Mouse (Mus musculus): Measurements from ENCODE around the gene Pip4p1. TPM values are rescaled to one million over a fixed set of nuclear protein-coding genes. Genes with fewer than 3 reads are reported as not detected.

The Pip4p1 gene
- polyA plus RNA-seq (2012) = 97.7 and 140 TPM in 2 replicates

GRCm38 (mm10) chr14:50930754-50931492, at the start of gene Pip4p1, which contains the start of gene Pnp:
Gene Pip4p1 (minus strand): TSS chr14:50930856.
Gene Pnp (plus strand): TSS chr14:50931082.

GRCm38 (mm10) chr14:50955942-50956508, 25.4 kb upstream of the Pip4p1 start, which contains the start of gene Pnp2:
Gene Pnp2 (plus strand): TSS chr14:50955992.

DNA sequence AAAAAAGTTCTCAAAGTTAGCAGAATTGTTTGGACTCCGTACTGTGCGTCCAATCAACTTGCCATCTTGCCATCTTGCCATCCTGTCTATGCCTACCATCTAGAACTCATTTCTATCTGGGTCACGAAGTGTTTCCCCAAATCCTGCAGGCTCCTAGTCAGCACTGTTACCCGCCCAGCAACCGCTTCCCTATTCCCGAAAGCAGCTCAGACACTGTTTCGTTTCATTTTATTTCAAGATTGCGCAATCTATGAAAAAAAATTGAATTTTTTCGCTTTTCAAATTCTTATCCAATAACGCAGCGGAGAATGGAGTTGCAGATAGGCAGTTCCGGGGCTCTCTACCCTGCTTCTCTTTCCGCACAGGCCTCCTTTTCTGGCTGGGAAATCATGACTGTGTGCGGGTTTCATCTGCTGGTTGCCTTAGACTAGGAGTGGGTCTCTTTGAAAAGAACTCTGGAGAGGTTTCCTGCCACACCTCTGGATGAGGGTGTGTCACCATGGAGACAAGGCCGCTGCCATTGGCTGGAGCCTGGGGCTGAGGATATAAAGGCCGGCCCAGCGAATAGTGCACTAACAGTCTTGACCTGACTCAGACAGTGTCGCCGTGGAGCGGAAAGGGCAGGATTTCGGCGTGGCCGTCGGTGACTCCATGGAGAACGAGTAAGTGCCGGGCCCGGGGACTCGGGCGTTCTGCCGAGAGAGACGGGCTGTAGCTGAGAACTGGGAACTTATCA, 13.4 kb upstream of the Pip4p1 start, which contains the start of gene Gm49342:
Gene Gm49342, plus strand, starts transcription at position 586 of the 736 bp plus-strand sequence.

GRCm38 (mm10) chr14:50924281-50925064, 6.2 kb downstream of the Pip4p1 start, which contains the start of the genes Osgep and Apex1:
Gene Osgep (minus strand): TSS chr14:50924893.
Gene Apex1 (plus strand): TSS chr14:50924968.

DNA sequence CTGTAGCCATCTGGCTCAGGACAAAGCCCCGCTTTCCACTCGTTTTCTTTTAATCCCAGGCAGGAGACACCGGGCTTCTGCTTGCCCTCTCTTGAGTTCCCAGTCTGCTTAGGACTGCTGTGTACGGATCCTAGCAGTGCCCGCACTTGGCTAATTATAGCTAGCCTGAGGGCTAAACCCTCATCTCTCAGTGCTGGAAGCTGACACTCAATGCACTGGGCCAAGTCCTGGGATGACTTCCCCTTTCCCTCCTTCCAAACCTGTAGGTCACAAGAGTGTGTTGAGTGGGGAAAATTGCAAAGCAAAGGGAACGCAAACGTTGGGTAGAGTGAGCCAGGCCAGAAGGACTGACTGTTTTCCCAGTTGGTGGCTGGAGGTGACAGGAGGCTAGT, 33.3 kb downstream of the Pip4p1 start, which contains the start of gene Klhl33:
Gene Klhl33, minus strand, starts transcription at position 134 of the 392 bp plus-strand sequence.

Other genes starting within 250 kb of the Pip4p1 start
- gene Olfr747, start 237.7 kb downstream of the Pip4p1 start, polyA plus RNA-seq (2012) = not detected in 2 replicates
- not detected in 2 replicates for gene Olfr748, start 223.5 kb downstream of the Pip4p1 start, polyA plus RNA-seq (2012)
- gene Olfr749, start 185.8 kb downstream of the Pip4p1 start, polyA plus RNA-seq (2012) = not detected in 2 replicates
- gene Ttc5, start 145.3 kb downstream of the Pip4p1 start, polyA plus RNA-seq (2012) = 16.2 and 18.6 TPM in 2 replicates
- not detected in 2 replicates for gene Ccnb1ip1, start 123.1 kb downstream of the Pip4p1 start, polyA plus RNA-seq (2012)
- 5.3 and 6.5 TPM in 2 replicates for gene Parp2, start 123.0 kb downstream of the Pip4p1 start, polyA plus RNA-seq (2012)
- 4.2 and 6.3 TPM in 2 replicates for gene Tep1, start 60.3 kb downstream of the Pip4p1 start, polyA plus RNA-seq (2012)
- gene Klhl33, start 33.3 kb downstream of the Pip4p1 start, polyA plus RNA-seq (2012) = 0.05 and 0.17 TPM in 2 replicates
- gene Osgep, start 6.0 kb downstream of the Pip4p1 start, polyA plus RNA-seq (2012) = 62.9 and 65.3 TPM in 2 replicates
- gene Apex1, start 5.9 kb downstream of the Pip4p1 start, polyA plus RNA-seq (2012) = 152 and 183 TPM in 2 replicates
- gene Pnp, start 226 bp upstream of the Pip4p1 start, polyA plus RNA-seq (2012) = 4.1 and 6.2 TPM in 2 replicates
- gene Gm49342, start 13.7 kb upstream of the Pip4p1 start, polyA plus RNA-seq (2012) = 3.0 and 6.9 TPM in 2 replicates
- 0.09 and 0.71 TPM in 2 replicates for gene Pnp2, start 25.1 kb upstream of the Pip4p1 start, polyA plus RNA-seq (2012)
- 0.11 TPM in 1 of 2 replicates, not detected in the other for gene Rnase10, start 76.9 kb upstream of the Pip4p1 start, polyA plus RNA-seq (2012)
- gene Rnase9, start 111.0 kb upstream of the Pip4p1 start, polyA plus RNA-seq (2012) = not detected in 2 replicates
- not detected in 2 replicates for gene Rnase11, start 119.3 kb upstream of the Pip4p1 start, polyA plus RNA-seq (2012)
- gene Rnase12, start 126.8 kb upstream of the Pip4p1 start, polyA plus RNA-seq (2012) = 0.18 TPM in 1 of 2 replicates, not detected in the other
- not detected in 2 replicates for gene Olfr750, start 143.6 kb upstream of the Pip4p1 start, polyA plus RNA-seq (2012)
- gene Rnase4, start 160.2 kb upstream of the Pip4p1 start, polyA plus RNA-seq (2012) = 0.25 and 0.35 TPM in 2 replicates
- 0.15 TPM in 1 of 2 replicates, not detected in the other for gene Ang, start 160.3 kb upstream of the Pip4p1 start, polyA plus RNA-seq (2012)
- not detected in 2 replicates for gene Eddm3b, start 183.6 kb upstream of the Pip4p1 start, polyA plus RNA-seq (2012)
- 1.7 TPM in 2 replicates for gene Rnase6, start 193.1 kb upstream of the Pip4p1 start, polyA plus RNA-seq (2012)
- not detected in 2 replicates for gene Rnase1, start 215.9 kb upstream of the Pip4p1 start, polyA plus RNA-seq (2012)
- not detected in 2 replicates for gene Rnase2b, start 231.4 kb upstream of the Pip4p1 start, polyA plus RNA-seq (2012)